Mouse (Mus musculus) intestine, embryonic 14.5 days (tissue): ENCODE data around the gene Slc9a1. TPM values are rescaled to one million over a fixed set of nuclear protein-coding genes. Genes with fewer than 3 reads are reported as not detected.

Experiments
- ATAC-seq: fragments of 200-750 bp; cut with Nextera tagmentation; replicated peaks from 2 replicates; pipeline ENCODE4 v1.8.0; 2017; ENCODE audit warnings: low read depth, moderate number of reproducible peaks, moderate TSS enrichment, moderate library complexity; ENCODE audit not compliant: low FRiP score, low TSS enrichment
- DNase-seq: peaks from one replicate; pipeline ENCODE4 v3.0.0-alpha.2; 2018; ENCODE audit warnings: low spot score
- H3K27ac ChIP-seq: fragments of 300-500 bp; sonication (generic); 2 replicates; pipeline ENCODE4 v1.5.1; 2014; ENCODE audit warnings: low read depth, mild to moderate bottlenecking, control low read depth
- H3K27me3 ChIP-seq: fragments of 300-500 bp; sonication (generic); replicated peaks from 2 replicates; pipeline ENCODE4 v1.6.1; 2014; ENCODE audit warnings: low read length, control low read depth; ENCODE audit not compliant: control insufficient read depth, insufficient read depth
- H3K36me3 ChIP-seq: fragments of 300-500 bp; sonication (generic); 2 replicates; pipeline ENCODE4 v1.6.1; 2014; ENCODE audit warnings: low read length, control low read depth; ENCODE audit not compliant: control insufficient read depth, insufficient read depth
- H3K4me1 ChIP-seq: fragments of 300-500 bp; sonication (generic); replicated peaks from 2 replicates; pipeline ENCODE4 v1.6.1; 2014; ENCODE audit warnings: low read length, control low read depth, mixed read lengths; ENCODE audit not compliant: control insufficient read depth, insufficient read depth
- H3K4me2 ChIP-seq: fragments of 300-500 bp; sonication (generic); 2 replicates; pipeline ENCODE4 v1.6.1; 2014; ENCODE audit warnings: low read length
- H3K4me3 ChIP-seq: fragments of 300-500 bp; sonication (generic); 2 replicates; pipeline ENCODE4 v1.5.1; 2014; ENCODE audit warnings: low read depth, low read length, control low read depth, mixed read lengths
- H3K9ac ChIP-seq: fragments of 300-500 bp; sonication (generic); 2 replicates; pipeline ENCODE4 v1.6.1; 2014; ENCODE audit warnings: mild to moderate bottlenecking, low read length
- H3K9me3 ChIP-seq: fragments of 300-500 bp; sonication (generic); 2 replicates; pipeline ENCODE4 v1.6.1; 2016; ENCODE audit warnings: low read length, control low read depth; ENCODE audit not compliant: control insufficient read depth
- WGBS: fragments of 180-500 bp; shearing (Covaris S2); extraction: QIAGEN DNeasy Blood & Tissue Kit; methylation state at CpG from one replicate; pipeline ENCODE4 v1.1.7; 2014; 5-methylcytosine and 5-hydroxymethylcytosine counted together
- polyA plus RNA-seq: library from polyadenylated mRNA; unstranded; fragments of >200 nt; fragmentation: Nextera tagmentation; extraction: Ambion mirVana; gene quantifications from 2 replicates; pipeline ENCODE4 v1.2.1, GENCODE M21; 2014

Gene Slc9a1
- polyA plus RNA-seq, 1 experiment from 2014 or later: 11.6 TPM

DNA sequence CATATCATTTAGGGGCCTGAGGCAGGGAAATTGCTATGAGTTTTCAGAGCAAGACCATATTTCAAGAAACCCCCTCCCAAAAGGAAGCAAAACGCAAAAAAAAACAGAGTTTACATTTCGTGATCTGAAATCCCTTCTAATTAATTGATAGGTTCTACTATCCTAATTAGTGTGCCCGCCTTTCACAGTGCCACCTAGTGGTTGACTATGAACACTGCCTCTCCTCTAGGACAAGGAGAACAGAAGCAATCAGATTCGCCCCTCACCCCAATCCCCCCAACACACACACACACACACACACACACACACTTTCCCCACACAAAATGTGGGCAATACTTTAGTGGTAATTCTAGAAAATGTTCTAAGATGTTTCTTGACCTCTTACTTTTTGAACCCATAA, 25.4 kb upstream of the Slc9a1 start:
- ATAC-seq (no peak), DNase-seq (no peak)
- Histone ChIP-seq H3K9me3 (no peaks in the 10 kb centered on the region), H3K4me1 (no peaks in the 10 kb centered on the region), H3K9ac (no peak overlapping the region), H3K4me3 (no peak overlapping the region), H3K4me2 (no peak overlapping the region), H3K36me3 (no peaks in the 10 kb centered on the region), H3K27me3 (no peaks in the 10 kb centered on the region), H3K27ac (no peak overlapping the region)
- WGBS: 13% methylated on average over 4 of the region's 4 CpGs

GRCm38 (mm10) chr4:133345702-133346101, 23.8 kb upstream of the Slc9a1 start:
- Histone ChIP-seq H3K9me3 (no peaks in the 10 kb centered on the region), H3K27ac (no peak overlapping the region), H3K4me3 (no peak overlapping the region), H3K36me3 (no peaks in the 10 kb centered on the region), H3K9ac (no peak overlapping the region), H3K4me2 (no peak overlapping the region), H3K4me1 (no peaks in the 10 kb centered on the region), H3K27me3 (no peaks in the 10 kb centered on the region)
- no peak for DNase-seq
- WGBS: 91% methylated on average over 6 of the region's 6 CpGs
- no peak for ATAC-seq

GRCm38 (mm10) chr4:133346577-133346976, 22.9 kb upstream of the Slc9a1 start:
- H3K9me3 ChIP-seq: no peaks in the 10 kb centered on the region
- WGBS: 76% methylated on average over 4 of the region's 4 CpGs
- H3K4me3 ChIP-seq: no peak overlapping the region
- no peaks in the 10 kb centered on the region for H3K27me3 ChIP-seq
- no peak for ATAC-seq
- H3K27ac ChIP-seq: no peak overlapping the region
- H3K4me2 ChIP-seq: no peak overlapping the region
- DNase-seq: no peak
- H3K9ac ChIP-seq: no peak overlapping the region
- no peaks in the 10 kb centered on the region for H3K4me1 ChIP-seq
- no peaks in the 10 kb centered on the region for H3K36me3 ChIP-seq

DNA sequence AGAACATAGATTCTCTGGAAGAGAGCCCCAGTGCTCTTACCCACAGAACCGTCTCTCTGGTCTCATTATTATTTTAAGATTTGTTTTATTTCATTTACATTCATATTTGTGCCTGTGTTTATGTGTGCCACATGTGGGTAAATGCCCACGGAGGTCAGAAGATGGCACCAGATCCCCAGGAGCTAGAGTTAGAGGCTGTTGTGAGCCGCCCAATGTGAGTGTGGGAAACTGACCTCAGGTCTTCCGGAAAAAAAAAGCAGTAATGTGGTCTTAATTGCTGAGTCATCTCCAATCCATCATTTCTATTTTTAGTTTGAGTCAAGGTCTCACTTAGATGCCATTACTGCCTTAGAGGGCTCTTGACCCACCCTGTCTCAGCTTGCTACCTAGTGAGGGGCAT, 21.9 kb upstream of the Slc9a1 start:
- Histone ChIP-seq H3K4me1 (no peaks in the 10 kb centered on the region), H3K27me3 (no peaks in the 10 kb centered on the region), H3K4me3 (no peak overlapping the region), H3K4me2 (no peak overlapping the region), H3K9me3 (no peaks in the 10 kb centered on the region), H3K36me3 (no peaks in the 10 kb centered on the region), H3K27ac (no peak overlapping the region), H3K9ac (no peak overlapping the region)
- WGBS: 62% methylated on average over 4 of the region's 4 CpGs
- ATAC-seq: no peak
- DNase-seq: no peak

- Histone ChIP-seq H3K27ac (no peak overlapping the region), H3K4me1 (no peaks in the 10 kb centered on the region), H3K4me3 (no peak overlapping the region), H3K9me3 (no peaks in the 10 kb centered on the region), H3K27me3 (no peaks in the 10 kb centered on the region), H3K4me2 (no peak overlapping the region), H3K36me3 (no peaks in the 10 kb centered on the region), H3K9ac (no peak overlapping the region)
- DNase-seq (no peak), ATAC-seq (no peak)
- 78% methylated on average over 5 of the region's 5 CpGs for WGBS
These were observed 21.3 kb upstream of the Slc9a1 start for GRCm38 (mm10) chr4:133348051-133348775.

DNA sequence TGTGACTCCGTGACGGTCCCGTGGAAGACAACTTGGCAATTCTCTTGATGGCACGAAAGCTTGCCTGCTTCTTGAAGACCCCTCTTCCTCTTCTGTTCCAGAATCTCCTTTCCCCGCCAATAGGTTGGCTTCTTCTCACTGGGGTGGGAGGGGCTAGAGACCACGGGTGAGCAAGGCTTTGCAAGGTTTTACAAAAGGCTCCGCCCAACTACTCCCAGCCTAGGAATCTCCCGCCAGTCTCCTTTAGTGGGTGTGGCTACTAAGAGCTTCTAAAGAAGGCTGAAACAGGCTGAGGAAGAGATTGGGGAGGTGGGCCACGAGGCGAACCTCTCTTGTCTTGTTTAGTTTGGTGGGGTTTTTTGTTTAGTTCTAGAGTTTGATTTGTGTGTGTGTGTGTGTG, 16.7 kb upstream of the Slc9a1 start:
- Histone ChIP-seq H3K4me3 (no peak overlapping the region), H3K9ac (no peak overlapping the region), H3K4me1 (no peaks in the 10 kb centered on the region), H3K36me3 (no peaks in the 10 kb centered on the region), H3K9me3 (no peaks in the 10 kb centered on the region), H3K4me2 (no peak overlapping the region), H3K27ac (no peak overlapping the region), H3K27me3 (no peaks in the 10 kb centered on the region)
- 66% methylated on average over 10 of the region's 10 CpGs for WGBS
- DNase-seq (no peak), ATAC-seq (no peak)

DNA sequence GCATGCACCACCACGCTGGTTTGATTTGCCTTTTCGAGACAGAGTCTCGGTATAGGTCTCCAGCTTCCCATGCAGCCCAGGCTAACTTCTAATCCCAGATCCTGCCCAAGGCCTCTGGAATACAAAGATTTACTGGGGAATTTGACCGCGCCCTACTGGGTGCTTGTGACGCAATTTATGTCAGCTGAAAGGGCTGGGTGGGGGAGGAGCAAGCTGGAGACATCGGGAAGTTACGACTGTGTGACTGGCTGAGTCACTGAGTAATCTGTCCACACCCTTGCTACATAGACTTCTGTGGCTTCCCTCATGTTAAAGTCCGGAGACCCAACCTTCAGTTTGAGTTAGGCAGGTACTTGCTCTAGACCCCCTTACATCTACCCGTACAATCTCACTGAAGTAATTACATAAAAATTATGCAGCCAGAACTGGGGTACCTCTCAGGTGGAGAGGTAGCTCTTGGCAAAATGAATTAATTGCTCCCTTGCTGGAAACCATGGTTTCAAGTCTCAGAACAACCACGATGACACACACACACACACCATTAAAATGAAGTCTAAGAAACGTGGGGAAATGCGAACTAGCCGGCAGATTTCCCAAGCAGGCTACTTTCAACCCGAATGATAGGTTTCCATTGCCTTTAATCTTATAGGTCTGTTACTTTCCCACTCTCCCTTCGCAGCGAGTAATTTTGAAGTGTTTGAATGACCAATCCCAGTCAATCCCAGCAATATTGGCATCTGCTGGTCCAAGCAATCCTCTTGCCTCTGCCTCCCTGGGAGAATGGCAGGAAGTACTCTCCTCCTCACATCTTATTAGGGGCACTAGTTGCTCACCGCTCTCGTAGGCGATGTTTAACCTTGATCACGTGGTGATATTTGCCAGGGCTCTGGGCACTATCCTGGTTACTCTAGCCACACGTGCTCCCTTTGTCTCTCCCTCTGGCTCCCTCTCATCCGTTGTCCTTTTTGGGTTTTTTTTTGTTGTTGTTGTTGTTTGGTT, 15.8 kb upstream of the Slc9a1 start, which contains the start of gene Wdtc1:
Wdtc1 (minus strand) TSS at position 115 of the 999 bp plus-strand sequence.
- Histone ChIP-seq H3K4me1 (no peaks in the 10 kb centered on the region), H3K9ac (no peak within 1 kb of the TSS), H3K9me3 (no peaks in the 10 kb centered on the region), H3K27ac (no peak within 1 kb of the TSS), H3K4me2 (no peak within 1 kb of the TSS), H3K27me3 (no peaks in the 10 kb centered on the region), H3K4me3 (no peak within 1 kb of the TSS), H3K36me3 (no peaks in the 10 kb centered on the region)
- WGBS: 86% methylated on average over 23 of the region's 23 CpGs
- ATAC-seq (peak; percentile 70; the same call in 1 of the 2 replicates), DNase-seq (peak; percentile 57)

- 93% methylated on average over 6 of the region's 6 CpGs for WGBS
- no peaks in the 10 kb centered on the region for H3K36me3 ChIP-seq
- H3K4me3 ChIP-seq: no peak overlapping the region
- H3K27ac ChIP-seq: no peak overlapping the region
- ATAC-seq (no peak), DNase-seq (no peak)
- H3K27me3 ChIP-seq: no peaks in the 10 kb centered on the region
- H3K9ac ChIP-seq: no peak overlapping the region
- H3K4me2 ChIP-seq: no peak overlapping the region
- no peaks in the 10 kb centered on the region for H3K9me3 ChIP-seq
- no peaks in the 10 kb centered on the region for H3K4me1 ChIP-seq
These were observed 14.9 kb upstream of the Slc9a1 start for GRCm38 (mm10) chr4:133354641-133355040.
